Mouse (Mus musculus) MEL (cell line): ENCODE measurements around the gene Usf3. TPM values are rescaled to one million over a fixed set of nuclear protein-coding genes. Genes with fewer than 3 reads are reported as not detected.
A peak's percentile ranks its signal among the peaks of the same experiment; 100 is the strongest.

Experiments used
- DNase-seq: peaks from one replicate; pipeline ENCODE4 v3.0.0; 2011; ENCODE audit warnings: low read depth, low spot score
- H3K27ac ChIP-seq: 2 replicates; pipeline ENCODE4 v1.5.1; 2012; ENCODE audit warnings: low read depth, mild to moderate bottlenecking, control low read depth, low read length, moderate library complexity; ENCODE audit not compliant: control insufficient read depth
- H3K27me3 ChIP-seq, 2 experiments: fragments of 150-350 bp in 1 of 2; sonication (generic) in 1 of 2; 2 replicates each; pipeline ENCODE4 v1.6.1; 2012; ENCODE audit warnings: low read length in 2 of 2, mild to moderate bottlenecking in 2 of 2, improper control_type of control experiment in 1 of 2, moderate library complexity in 1 of 2; ENCODE audit not compliant: insufficient read depth in 2 of 2, control insufficient read depth in 1 of 2
- H3K36me3 ChIP-seq, 2 experiments: 2 replicates each; pipeline ENCODE4 v1.6.1; 2012 to 2014; ENCODE audit warnings: low read length in 2 of 2, improper control_type of control experiment in 1 of 2, inconsistent platforms in 1 of 2, mild to moderate bottlenecking in 1 of 2; ENCODE audit not compliant: insufficient read depth in 2 of 2, control insufficient read depth in 1 of 2
- H3K4me1 ChIP-seq, 2 experiments: fragments of 150-350 bp in 1 of 2; sonication (generic) in 1 of 2; 2 replicates each; pipeline ENCODE4 v1.6.1; 2012; ENCODE audit warnings: low read length in 2 of 2, improper control_type of control experiment in 1 of 2, mild to moderate bottlenecking in 1 of 2; ENCODE audit not compliant: insufficient read depth in 2 of 2, control insufficient read depth in 1 of 2
- H3K4me3 ChIP-seq, 2 experiments: fragments of 150-350 bp in 1 of 2; sonication (generic) in 1 of 2; 2 replicates each; pipeline ENCODE4 v1.5.1; 2012; ENCODE audit warnings: low read depth in 2 of 2, low read length in 2 of 2, mild to moderate bottlenecking in 2 of 2, moderate library complexity in 2 of 2, control low read depth in 1 of 2, improper control_type of control experiment in 1 of 2; ENCODE audit not compliant: control insufficient read depth in 1 of 2, insufficient read depth in 1 of 2
- H3K79me2 ChIP-seq: 2 replicates; pipeline ENCODE4 v1.6.1; 2012; ENCODE audit warnings: mild to moderate bottlenecking, low read length, moderate library complexity; ENCODE audit not compliant: control insufficient read depth, poor library complexity, insufficient read depth
- H3K9ac ChIP-seq: 2 replicates; pipeline ENCODE4 v1.6.1; 2012; ENCODE audit warnings: low read depth, mild to moderate bottlenecking, control low read depth, low read length, moderate library complexity; ENCODE audit not compliant: control insufficient read depth, poor library complexity, severe bottlenecking
- H3K9me3 ChIP-seq: fragments of 150-350 bp; sonication (generic); replicated peaks from 2 replicates; pipeline ENCODE4 v1.6.1; 2012; ENCODE audit warnings: mild to moderate bottlenecking, low read length, improper control_type of control experiment, moderate library complexity; ENCODE audit not compliant: insufficient read depth
- BHLHE40 ChIP-seq: IDR thresholded peaks from 2 replicates; pipeline ENCODE4 v1.6.1; 2012; ENCODE audit warnings: low read depth, mild to moderate bottlenecking, inconsistent platforms, low read length, improper control_type of control experiment, borderline replicate concordance
- CHD1 ChIP-seq: IDR thresholded peaks from 2 replicates; pipeline ENCODE4 v1.6.1; 2012; ENCODE audit warnings: low read depth, mild to moderate bottlenecking, inconsistent platforms, low read length, improper control_type of control experiment
- CHD2 ChIP-seq: IDR thresholded peaks from 2 replicates; pipeline ENCODE4 v1.6.1; 2011; ENCODE audit warnings: low read length, improper control_type of control experiment
- CTCF ChIP-seq, 3 experiments: IDR thresholded peaks in 2 of 3; conservative IDR thresholded peaks in 1 of 3; 2 replicates each; pipeline ENCODE4 v1.5.1; 2011 to 2012; ENCODE audit warnings: low read length in 3 of 3, low read depth in 2 of 3, mild to moderate bottlenecking in 2 of 3, improper control_type of control experiment in 1 of 3, inconsistent platforms in 1 of 3, mixed read lengths in 1 of 3, moderate library complexity in 1 of 3; ENCODE audit not compliant: control insufficient read depth in 1 of 3, insufficient read depth in 1 of 3, poor library complexity in 1 of 3, severe bottlenecking in 1 of 3
- E2F4 ChIP-seq: IDR thresholded peaks from 2 replicates; pipeline ENCODE4 v1.6.1; 2011; ENCODE audit warnings: low read depth, low read length, improper control_type of control experiment, borderline replicate concordance
- ELF1 ChIP-seq: IDR thresholded peaks from 2 replicates; pipeline ENCODE4 v1.6.1; 2014; ENCODE audit warnings: low read depth, mild to moderate bottlenecking, inconsistent platforms, low read length, improper control_type of control experiment, moderate library complexity
- EP300 ChIP-seq, 2 experiments: IDR thresholded peaks; 2 replicates each; pipeline ENCODE4 v1.6.1; 2011; ENCODE audit warnings: improper control_type of control experiment in 2 of 2, low read length in 2 of 2, low read depth in 1 of 2, mild to moderate bottlenecking in 1 of 2
- JUND ChIP-seq: IDR thresholded peaks from 2 replicates; pipeline ENCODE4 v1.6.1; 2011; ENCODE audit warnings: low read depth, mild to moderate bottlenecking, improper control_type of control experiment, low read length
- KAT2A ChIP-seq: conservative IDR thresholded peaks from 2 replicates; pipeline ENCODE4 v1.6.1; 2012; ENCODE audit warnings: low read depth, low read length, improper control_type of control experiment, inconsistent platforms
- MAZ ChIP-seq: IDR thresholded peaks from 2 replicates; pipeline ENCODE4 v1.6.1; 2012; ENCODE audit warnings: low read depth, mild to moderate bottlenecking, inconsistent platforms, low read length, improper control_type of control experiment
- MXI1 ChIP-seq: IDR thresholded peaks from 2 replicates; pipeline ENCODE4 v1.6.1; 2011; ENCODE audit warnings: mild to moderate bottlenecking, low read depth, low read length, improper control_type of control experiment
- MYB ChIP-seq: IDR thresholded peaks from 2 replicates; pipeline ENCODE4 v1.6.1; 2011; ENCODE audit warnings: mild to moderate bottlenecking, low read depth, low read length, improper control_type of control experiment
- NRF1 ChIP-seq: IDR thresholded peaks from 2 replicates; pipeline ENCODE4 v1.6.1; 2014; ENCODE audit warnings: low read depth, mild to moderate bottlenecking, inconsistent platforms, low read length, improper control_type of control experiment, moderate library complexity; ENCODE audit not compliant: poor library complexity, insufficient read depth, severe bottlenecking
- POLR2A ChIP-seq, 2 experiments: IDR thresholded peaks; 2 replicates each; pipeline ENCODE4 v1.6.1; 2011 to 2012; ENCODE audit warnings: low read length in 2 of 2, mild to moderate bottlenecking in 2 of 2, control low read depth in 1 of 2, improper control_type of control experiment in 1 of 2, low read depth in 1 of 2, moderate library complexity in 1 of 2; ENCODE audit not compliant: control insufficient read depth in 1 of 2, insufficient read depth in 1 of 2, poor library complexity in 1 of 2
- RAD21 ChIP-seq: IDR thresholded peaks from 2 replicates; pipeline ENCODE4 v1.6.1; 2011; ENCODE audit warnings: mild to moderate bottlenecking, low read depth, low read length, improper control_type of control experiment
- RCOR1 ChIP-seq: IDR thresholded peaks from 2 replicates; pipeline ENCODE4 v1.6.1; 2012; ENCODE audit warnings: low read depth, mild to moderate bottlenecking, inconsistent platforms, low read length, improper control_type of control experiment
- SIN3A ChIP-seq: IDR thresholded peaks from 2 replicates; pipeline ENCODE4 v1.6.1; 2012; ENCODE audit warnings: low read length, improper control_type of control experiment, inconsistent platforms
- SMC3 ChIP-seq: IDR thresholded peaks from 2 replicates; pipeline ENCODE4 v1.6.1; 2011; ENCODE audit warnings: low read depth, low read length, improper control_type of control experiment
- TAL1 ChIP-seq: IDR thresholded peaks from 2 replicates; pipeline ENCODE4 v1.6.1; 2012; ENCODE audit warnings: mild to moderate bottlenecking, inconsistent platforms, low read length, moderate library complexity, mixed read lengths
- TBP ChIP-seq: IDR thresholded peaks from 2 replicates; pipeline ENCODE4 v1.8.0; 2011; ENCODE audit warnings: low read depth, low read length, improper control_type of control experiment
- USF1 ChIP-seq: IDR thresholded peaks from 2 replicates; pipeline ENCODE4 v1.6.1; 2014; ENCODE audit warnings: low read depth, mild to moderate bottlenecking, inconsistent platforms, low read length, improper control_type of control experiment, moderate library complexity
- USF2 ChIP-seq, 2 experiments: IDR thresholded peaks; 2 replicates each; pipeline ENCODE4 v1.6.1; 2011 to 2012; ENCODE audit warnings: improper control_type of control experiment in 2 of 2, low read length in 2 of 2, borderline replicate concordance in 1 of 2, inconsistent platforms in 1 of 2, low read depth in 1 of 2, mild to moderate bottlenecking in 1 of 2; ENCODE audit not compliant: insufficient read depth in 1 of 2
- ZKSCAN1 ChIP-seq: IDR thresholded peaks from 2 replicates; pipeline ENCODE4 v1.6.1; 2012; ENCODE audit warnings: low read depth, mild to moderate bottlenecking, inconsistent platforms, low read length, improper control_type of control experiment, moderate library complexity
- polyA plus RNA-seq, 2 experiments: library from polyadenylated mRNA; stranded (reverse) in 1 of 2; unstranded in 1 of 2; fragments of >175 nt in 1 of 2; fragments of >200 nt in 1 of 2; gene quantifications; 2 replicates each; pipeline versions ENCODE4 v1.2.1 to v1.2.4; 2012; ENCODE audit warnings: low replicate concordance in 2 of 2, low read depth in 1 of 2; ENCODE audit not compliant: insufficient read length in 2 of 2, insufficient read depth in 1 of 2, missing spikeins in 1 of 2
- total RNA-seq: library from RNA; depleted of rRNA; stranded (reverse); fragments of 300-350 nt; gene quantifications from 2 replicates; pipeline ENCODE4 v1.2.3, GENCODE M21; 2012; rRNA removed

Gene Usf3
- 3.4 and 4.6 TPM in 2 replicates for total RNA-seq
- polyA plus RNA-seq, result 10 to 100 TPM; 11.0 to 89.6 TPM

- DNase-seq, result peak; percentile 73
- Histone ChIP-seq H3K79me2 (peaks cover 26% of the 10 kb centered on the region), H3K4me3 (peak within 1 kb of the TSS; percentile 92 to 96), H3K9ac (peak within 1 kb of the TSS; percentile 86), H3K4me1 (peaks cover 17 to 22% of the 10 kb centered on the region in 2 experiments), H3K36me3 (peaks cover 0 to 26% of the 10 kb centered on the region in 2 experiments; a peak in 2 of 4 replicates), H3K9me3 (no peaks in the 10 kb centered on the region), H3K27me3 (no peaks in the 10 kb centered on the region), H3K27ac (peak within 1 kb of the TSS; percentile 91)
- peak; percentile 28 to 43; a peak in 1 of 4 replicates for TF ChIP-seq POLR2A (IDR thresholded peaks at IDR 0.05; ENCODE audit: control insufficient read depth in 1 of 2, insufficient read depth in 1 of 2, low read depth in 1 of 2, low read length in 2 of 2, poor library complexity in 1 of 2)
- no peak for TF ChIP-seq ZKSCAN1
- no peak for TF ChIP-seq CTCF (IDR thresholded peaks at IDR 0.05 in 2 of 3, conservative IDR thresholded peaks at IDR 0.05 in 1 of 3; ENCODE audit: control insufficient read depth in 1 of 3, insufficient read depth in 1 of 3, low read depth in 2 of 3, low read length in 3 of 3, poor library complexity in 1 of 3, severe bottlenecking in 1 of 3)
- TF ChIP-seq CHD2, result no peak
Measured at GRCm38 (mm10) chr16:44173155-44173941, at the start of gene Usf3. Gene Usf3, plus strand, starts transcription at chr16:44173246.

- H3K9me3 ChIP-seq, result no peaks in the 10 kb centered on the region
- H3K9ac ChIP-seq, result no peak overlapping the region
- no peak for DNase-seq
- H3K27ac ChIP-seq, result no peak overlapping the region
- no peak overlapping the region for H3K4me3 ChIP-seq
- TF ChIP-seq MYB, result no peak
- TF ChIP-seq TBP, result no peak
- no peak for TF ChIP-seq USF1
- TF ChIP-seq TAL1, result no peak
- no peak for TF ChIP-seq EP300 (IDR thresholded peaks at IDR 0.05; ENCODE audit: low read depth in 1 of 2, low read length in 2 of 2)
- TF ChIP-seq SIN3A, result no peak
- TF ChIP-seq E2F4, result no peak
- TF ChIP-seq BHLHE40, result no peak
- TF ChIP-seq CHD2, result no peak
- no peak for TF ChIP-seq SMC3
- TF ChIP-seq USF2 (IDR thresholded peaks at IDR 0.05; ENCODE audit: borderline replicate concordance in 1 of 2, insufficient read depth in 1 of 2, low read depth in 1 of 2, low read length in 2 of 2), result no peak
- TF ChIP-seq ELF1, result no peak
- TF ChIP-seq RCOR1, result no peak
- no peak for TF ChIP-seq CHD1
- TF ChIP-seq NRF1, result no peak
- no peak for TF ChIP-seq MXI1
- TF ChIP-seq KAT2A, result no peak
- TF ChIP-seq MAZ, result no peak
- no peak for TF ChIP-seq JUND
- no peak for TF ChIP-seq RAD21
- H3K4me1 ChIP-seq, result peaks cover 2% of the 10 kb centered on the region in 2 experiments; a peak in 1 of 4 replicates
- H3K79me2 ChIP-seq, result no peaks in the 10 kb centered on the region
- H3K36me3 ChIP-seq, result peaks cover 0 to 3% of the 10 kb centered on the region in 2 experiments; a peak in 2 of 4 replicates
- no peaks in the 10 kb centered on the region for H3K27me3 ChIP-seq
Measured at GRCm38 (mm10) chr16:44123786-44124185, 49.3 kb upstream of the Usf3 start.
